Mouse (Mus musculus) spleen, adult 2 months (tissue): ENCODE measurements at regions not wholly inside any gene's neighbourhood (a gene's known extent, or its start where the extent isn't known, plus 50 kb on each side); places are given as distances from the start of the nearest gene placed in this dataset.

Source experiments
- CTCF ChIP-seq: fragments of 200-500 bp; IDR thresholded peaks from 2 replicates; pipeline ENCODE4 v1.5.1; 2011; ENCODE audit warnings: mild to moderate bottlenecking, inconsistent platforms; ENCODE audit not compliant: insufficient read depth, insufficient read length, insufficient replicate concordance; ENCODE audit errors: extremely low read depth
- POLR2A ChIP-seq: fragments of 200-500 bp; IDR thresholded peaks from 2 replicates; pipeline ENCODE4 v1.6.1; 2011; ENCODE audit warnings: low read depth, low read length, inconsistent platforms

DNA sequence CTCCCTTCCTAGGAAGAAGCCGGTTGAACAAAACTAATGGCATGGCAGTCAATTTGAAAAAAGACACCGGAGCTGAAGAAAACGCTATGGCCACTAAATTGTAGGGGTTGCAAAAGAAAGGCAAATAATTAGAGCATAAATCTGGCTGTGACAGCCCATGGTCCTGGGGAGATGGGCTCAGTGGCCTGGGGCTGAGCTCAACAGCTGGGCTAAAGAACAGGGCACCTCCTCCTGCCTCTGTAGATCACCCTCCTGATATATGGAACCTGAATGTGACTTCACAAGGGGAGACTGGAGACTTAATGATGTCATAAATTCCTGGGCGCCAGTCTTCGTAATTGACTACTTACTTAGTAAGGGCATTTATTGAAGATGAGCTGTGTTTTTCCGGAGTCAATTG, 91.2 kb downstream of the Bach1 start:
- TF ChIP-seq POLR2A (no peak), CTCF (no peak)
